Mouse (Mus musculus) cerebellum, adult 2 months (tissue): Measurements from ENCODE around the gene H2-Ob.

Source experiments
- CTCF ChIP-seq: fragments of 200-500 bp; IDR thresholded peaks from 2 replicates; pipeline ENCODE4 v1.5.1; 2011; ENCODE audit warnings: low read depth, mild to moderate bottlenecking, control low read depth, low read length, moderate library complexity, borderline replicate concordance; ENCODE audit not compliant: insufficient read depth
- POLR2A ChIP-seq: fragments of 200-500 bp; IDR thresholded peaks from 2 replicates; pipeline ENCODE4 v1.6.1; 2011; ENCODE audit warnings: low read length, control low read depth, borderline replicate concordance; ENCODE audit not compliant: insufficient read depth

DNA sequence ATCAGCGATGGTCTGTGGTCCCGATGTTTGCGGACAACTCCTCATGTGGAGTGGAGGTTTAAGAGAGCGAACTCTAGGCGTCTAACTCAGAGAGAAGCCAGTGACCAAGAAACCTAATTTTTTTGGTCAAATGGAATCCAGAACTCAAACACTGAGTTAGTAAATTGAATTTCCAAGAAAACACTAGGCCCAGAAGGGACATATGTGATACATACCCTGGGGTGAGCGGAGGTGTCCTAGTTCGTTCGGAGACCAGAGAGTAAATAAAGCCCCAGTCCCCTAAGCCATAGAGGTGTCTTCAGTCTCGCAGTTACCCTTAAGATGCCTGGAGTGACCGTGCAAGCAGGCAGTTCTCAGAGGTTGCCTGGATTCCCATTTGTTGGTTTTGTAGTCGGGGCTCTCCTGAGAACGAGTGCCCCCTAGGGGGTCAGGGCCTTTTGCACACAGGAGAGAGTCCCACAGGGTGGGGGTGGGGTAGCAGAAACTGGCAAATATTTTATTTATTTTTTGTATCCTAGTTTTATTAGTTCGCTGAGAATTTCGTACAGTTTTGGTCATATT lies 25.2 kb downstream of the H2-Ob start:
- TF ChIP-seq CTCF (no peak), POLR2A (no peak)
